Mouse (Mus musculus): ENCODE measurements at regions not wholly inside any gene's neighbourhood (a gene's known extent, or its start where the extent isn't known, plus 50 kb on each side); places are given as distances from the start of the nearest gene placed in this dataset.

DNA sequence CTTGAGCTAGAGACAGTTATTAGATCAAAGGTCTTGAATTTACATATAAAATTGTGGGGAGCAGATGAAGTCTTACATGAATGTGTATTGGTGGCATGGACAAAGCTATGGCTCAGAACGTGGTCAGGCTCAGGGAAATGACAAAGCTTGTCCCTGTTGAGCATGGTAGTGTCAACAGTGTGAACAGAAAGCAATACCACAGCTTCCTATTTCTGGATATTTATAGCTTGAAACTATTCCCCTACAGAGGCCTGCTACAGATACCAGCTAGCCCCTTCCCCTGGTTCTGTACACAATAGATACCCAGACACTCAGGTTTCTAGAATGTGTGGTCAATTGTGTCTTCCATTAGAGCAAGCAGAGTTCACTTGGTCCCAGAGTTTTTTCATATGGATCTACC lies 236.8 kb upstream of the Rarb start:
- no peak for TF ChIP-seq CTCF (IDR thresholded peaks at IDR 0.05; ENCODE audit: borderline replicate concordance, control insufficient read depth, extremely low read depth, insufficient read depth, low read length, poor library complexity)
- TF ChIP-seq POLR2A (IDR thresholded peaks at IDR 0.05; ENCODE audit: control insufficient read depth, extremely low read depth, insufficient read depth, low read length, poor library complexity) = no peak

All from thymus, adult 2 months (tissue).